Mouse (Mus musculus) liver, embryonic 18 days (tissue): ENCODE data around the gene Gm2663. TPM values are rescaled to one million over a fixed set of nuclear protein-coding genes. Genes with fewer than 3 reads are reported as not detected.

Source experiments
- polyA plus RNA-seq: library from polyadenylated mRNA; depleted of rRNA; stranded (reverse); fragments of >200 nt; gene quantifications from 2 replicates; pipeline ENCODE4 v1.2.3, GENCODE M21; 2012; rRNA removed

The Gm2663 gene
- not detected in 2 replicates for polyA plus RNA-seq

DNA sequence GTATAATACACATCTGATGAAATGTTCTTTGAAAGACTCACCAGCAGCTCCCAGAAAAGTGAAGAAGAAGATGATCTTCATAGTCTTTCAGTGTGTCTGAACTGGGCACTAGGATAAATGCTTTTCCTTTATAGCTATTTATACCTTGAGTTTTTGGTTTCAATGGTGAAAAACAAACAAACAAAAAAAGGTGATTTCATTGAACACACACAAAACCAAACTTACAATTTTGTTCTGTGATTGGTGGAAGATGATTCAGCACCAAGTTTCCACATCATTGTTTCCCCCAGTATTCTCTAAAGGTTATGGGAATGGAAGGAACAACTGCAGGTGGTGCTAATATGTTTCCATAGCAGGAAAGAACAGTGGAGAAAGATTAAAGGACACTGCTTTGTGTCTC lies at the start of gene Gm2663:
TSS of gene Gm2663 (minus strand) at position 101 of the 400 bp plus-strand sequence.

DNA sequence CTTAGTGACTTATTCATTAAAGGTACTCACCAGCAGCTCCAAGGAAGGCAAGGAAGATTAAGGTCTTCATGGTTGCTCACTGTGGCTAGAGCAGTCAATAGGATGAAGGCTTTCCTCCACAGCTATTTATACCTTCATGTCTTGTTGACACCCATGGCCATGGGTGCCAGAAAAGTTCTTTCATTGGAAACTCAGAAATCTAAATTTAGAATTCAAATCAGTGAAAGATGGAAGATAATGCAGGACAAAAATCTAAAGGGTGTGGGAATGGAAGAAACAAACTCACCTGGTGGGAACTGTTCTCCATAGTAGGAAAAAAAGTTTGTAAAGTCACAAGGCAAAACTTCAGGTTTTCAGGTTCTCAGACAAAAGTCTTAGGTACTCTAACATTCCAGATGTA lies 36.1 kb upstream of the Gm2663 start, which contains the start of gene 2210010C04Rik:
TSS of gene 2210010C04Rik (minus strand) at position 101 of the 400 bp plus-strand sequence.

DNA sequence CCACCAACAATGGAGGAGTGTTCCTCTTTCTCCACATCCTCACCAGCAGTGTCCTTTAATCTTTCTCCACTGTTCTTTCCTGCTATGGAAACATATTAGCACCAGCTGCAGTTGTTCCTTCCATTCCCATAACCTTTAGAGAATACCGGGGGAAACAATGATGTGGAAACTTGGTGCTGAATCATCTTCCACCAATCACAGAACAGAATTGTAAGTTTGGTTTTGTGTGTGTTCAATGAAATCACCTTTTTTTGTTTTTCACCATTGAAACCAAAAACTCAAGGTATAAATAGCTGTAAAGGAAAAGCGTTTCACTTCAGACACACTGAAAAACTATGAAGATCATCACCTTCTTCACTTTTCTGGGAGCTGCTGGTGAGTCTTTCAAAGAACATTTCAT lies 34.8 kb downstream of the Gm2663 start, which contains the start of gene 1810009J06Rik:
TSS of gene 1810009J06Rik (plus strand) at position 301 of the 400 bp plus-strand sequence.

DNA sequence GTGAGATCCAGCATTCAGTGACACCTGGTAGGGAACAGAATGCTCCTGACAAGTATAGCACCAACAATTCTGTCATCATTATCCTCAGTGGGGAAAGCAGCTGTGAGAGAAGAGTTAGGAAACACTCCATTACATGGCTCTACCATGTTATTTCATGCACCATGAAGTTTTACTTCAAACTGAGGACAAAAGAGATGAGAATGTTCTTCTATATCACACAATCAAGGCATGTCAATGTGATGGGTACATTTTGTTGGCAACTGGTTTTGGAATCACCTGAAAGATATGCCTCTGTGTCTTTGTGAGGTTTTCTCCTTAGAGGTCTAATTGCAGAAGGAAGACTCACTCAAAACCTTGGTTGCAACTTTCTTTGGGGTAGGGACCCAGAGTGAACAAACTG lies 47.5 kb downstream of the Gm2663 start, which contains the start of gene Gm4744:
TSS of gene Gm4744 (minus strand) at position 101 of the 400 bp plus-strand sequence.

Other genes starting within 250 kb of the Gm2663 start
- not detected in 2 replicates for gene Moxd2, start 112.0 kb downstream of the Gm2663 start, polyA plus RNA-seq
- not detected in 2 replicates for gene Prss58, start 99.1 kb downstream of the Gm2663 start, polyA plus RNA-seq
- gene 1700074P13Rik, start 58.9 kb downstream of the Gm2663 start, polyA plus RNA-seq, result not detected in 2 replicates
- gene Gm4744, start 47.6 kb downstream of the Gm2663 start, polyA plus RNA-seq, result not detected in 2 replicates
- gene 1810009J06Rik, start 34.7 kb downstream of the Gm2663 start, polyA plus RNA-seq, result not detected in 2 replicates
- gene 2210010C04Rik, start 36.0 kb upstream of the Gm2663 start, polyA plus RNA-seq, result 0.25 TPM in 1 of 2 replicates, not detected in the other